Mouse (Mus musculus): Measurements from ENCODE around the gene Carnmt1.

Gene Carnmt1

GRCm38 (mm10) chr19:18712866-18713300, 42.3 kb downstream of the Carnmt1 start, which contains the start of gene D030056L22Rik:
TSS of gene D030056L22Rik (plus strand) at chr19:18713193.
- DNase-seq (ENCODE audit: low read depth, low spot score): peak; percentile 99

GRCm38 (mm10) chr19:18713357-18713756, 42.8 kb downstream of the Carnmt1 start:
- peak; percentile 74 for DNase-seq (ENCODE audit: low read depth, low spot score)

- peak; percentile 80 for DNase-seq (ENCODE audit: low read depth, low spot score)
Observed at GRCm38 (mm10) chr19:18716374-18716773, 45.8 kb downstream of the Carnmt1 start.

- DNase-seq (ENCODE audit: low read depth, low spot score): no peak
Observed at GRCm38 (mm10) chr19:18720337-18720736, 49.8 kb downstream of the Carnmt1 start.

GRCm38 (mm10) chr19:18725186-18725585, 54.6 kb downstream of the Carnmt1 start:
- DNase-seq (ENCODE audit: low read depth, low spot score): no peak

- no peak for DNase-seq (ENCODE audit: low read depth, low spot score)
Observed at GRCm38 (mm10) chr19:18730255-18730654, 59.7 kb downstream of the Carnmt1 start.

GRCm38 (mm10) chr19:18731077-18731476, 60.5 kb downstream of the Carnmt1 start:
- no peak for DNase-seq (ENCODE audit: low read depth, low spot score)

GRCm38 (mm10) chr19:18735901-18736300, 65.3 kb downstream of the Carnmt1 start:
- DNase-seq (ENCODE audit: low read depth, low spot score): no peak

GRCm38 (mm10) chr19:18739146-18739545, 68.6 kb downstream of the Carnmt1 start:
- no peak for DNase-seq (ENCODE audit: low read depth, low spot score)

- DNase-seq (ENCODE audit: low read depth, low spot score): no peak
Observed at GRCm38 (mm10) chr19:18743946-18744345, 73.4 kb downstream of the Carnmt1 start.

- peak; percentile 84 for DNase-seq (ENCODE audit: low read depth, low spot score)
Observed at GRCm38 (mm10) chr19:18746576-18747340, 76.2 kb downstream of the Carnmt1 start.

GRCm38 (mm10) chr19:18747379-18747778, 76.8 kb downstream of the Carnmt1 start:
- DNase-seq (ENCODE audit: low read depth, low spot score): peak; percentile 76

GRCm38 (mm10) chr19:18749598-18750339, 79.2 kb downstream of the Carnmt1 start, which contains the start of gene Trpm6:
TSS of gene Trpm6 (plus strand) at chr19:18749983.
- peak; percentile 51 for DNase-seq (ENCODE audit: low read depth, low spot score)
